Mouse (Mus musculus): Measurements from ENCODE around the gene Setd4.

DNA sequence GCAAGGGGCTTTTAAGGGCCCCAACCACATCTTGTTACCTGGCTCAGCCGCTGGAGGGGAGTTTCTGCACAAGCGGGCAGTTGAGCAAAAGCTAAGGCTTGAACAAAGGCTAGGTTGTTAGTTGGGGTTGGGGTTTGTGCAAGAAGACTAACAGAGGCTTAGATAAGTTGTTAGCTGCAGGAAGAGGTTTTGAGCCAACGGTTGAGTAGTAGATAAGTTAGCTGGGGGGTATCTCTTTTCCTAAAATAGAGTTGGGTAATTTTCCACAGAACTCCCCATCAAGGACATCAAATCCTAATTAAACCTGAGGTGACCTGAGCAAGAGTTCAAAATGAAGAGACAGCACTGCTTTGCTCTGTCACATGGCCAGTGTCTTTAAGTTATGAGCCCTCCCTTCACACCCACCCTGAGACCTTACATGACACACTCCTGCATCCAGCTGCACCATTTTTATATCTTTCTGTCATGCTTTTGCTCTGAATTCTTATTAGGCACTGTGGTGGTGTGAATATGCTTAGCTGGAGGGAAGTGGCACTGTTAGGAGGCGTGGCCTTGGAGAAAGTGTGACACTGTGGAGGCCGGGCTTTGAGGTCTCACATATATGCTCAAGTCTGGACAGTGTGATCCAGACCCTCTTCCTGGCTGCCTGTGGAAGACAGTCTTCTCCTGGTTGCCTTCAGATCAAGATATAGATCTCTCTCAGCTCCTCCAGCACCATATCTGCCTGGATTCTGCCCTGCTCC lies 44.7 kb upstream of the Setd4 start:
- TF ChIP-seq CTCF (conservative IDR thresholded peaks at IDR 0.05; ENCODE audit: low read length) (no peak), NANOG (IDR thresholded peaks at IDR 0.05; ENCODE audit: borderline replicate concordance, low read length) (no peak), POU5F1 (IDR thresholded peaks at IDR 0.05; ENCODE audit: borderline replicate concordance, low read length) (no peak)
